Mouse (Mus musculus) ES-E14 (cell line): Measurements from ENCODE around the gene Lmo2. TPM values are rescaled to one million over a fixed set of nuclear protein-coding genes. Genes with fewer than 3 reads are reported as not detected.

Experiments
- DNase-seq: peaks from one replicate; pipeline ENCODE4 v3.0.0-alpha.2; 2013; ENCODE audit warnings: low read depth, low spot score
- H3K27ac ChIP-seq: 2 replicates; pipeline ENCODE4 v1.5.1; 2012; ENCODE audit warnings: low read depth, mild to moderate bottlenecking, low read length, moderate library complexity, mixed read lengths; ENCODE audit not compliant: poor library complexity, insufficient read depth, severe bottlenecking
- H3K36me3 ChIP-seq: 2 replicates; pipeline ENCODE4 v1.6.1; 2012; ENCODE audit warnings: mild to moderate bottlenecking, low read length, moderate library complexity, mixed read lengths; ENCODE audit not compliant: control insufficient read depth, poor library complexity, insufficient read depth, severe bottlenecking
- H3K4me1 ChIP-seq, 2 experiments: fragments of 150-350 bp in 1 of 2; sonication (generic) in 1 of 2; 2 replicates each; pipeline ENCODE4 v1.6.1; 2012; ENCODE audit warnings: low read length in 2 of 2, mild to moderate bottlenecking in 1 of 2, mixed read lengths in 1 of 2; ENCODE audit not compliant: control insufficient read depth in 2 of 2, insufficient read depth in 2 of 2, poor library complexity in 1 of 2
- H3K4me3 ChIP-seq, 2 experiments: fragments of 150-350 bp in 1 of 2; sonication (generic) in 1 of 2; 2 replicates each; pipeline ENCODE4 v1.5.1; 2012; ENCODE audit warnings: low read length in 2 of 2, low read depth in 1 of 2, mild to moderate bottlenecking in 1 of 2, mixed read lengths in 1 of 2; ENCODE audit not compliant: insufficient read depth in 1 of 2, poor library complexity in 1 of 2, severe bottlenecking in 1 of 2
- H3K9ac ChIP-seq: 2 replicates; pipeline ENCODE4 v1.6.1; 2012; ENCODE audit warnings: low read depth, mild to moderate bottlenecking, low read length, mixed read lengths; ENCODE audit not compliant: poor library complexity, insufficient read depth, severe bottlenecking
- H3K9me3 ChIP-seq: fragments of 150-350 bp; sonication (generic); 2 replicates; pipeline ENCODE4 v1.6.1; 2012; ENCODE audit warnings: low read depth, mild to moderate bottlenecking, low read length; ENCODE audit not compliant: control insufficient read depth, insufficient read depth
- CHD2 ChIP-seq: IDR thresholded peaks from 2 replicates; pipeline ENCODE4 v1.6.1; 2014; ENCODE audit warnings: mild to moderate bottlenecking, low read depth, low read length, inconsistent platforms
- HCFC1 ChIP-seq: IDR thresholded peaks from 2 replicates; pipeline ENCODE4 v1.6.1; 2012; ENCODE audit warnings: low read length, inconsistent platforms, borderline replicate concordance; ENCODE audit not compliant: insufficient read depth
- MAFK ChIP-seq: IDR thresholded peaks from 2 replicates; pipeline ENCODE4 v1.6.1; 2014; ENCODE audit warnings: mild to moderate bottlenecking, low read depth, low read length, inconsistent platforms; ENCODE audit not compliant: insufficient read depth
- ZC3H11A ChIP-seq: IDR thresholded peaks from 2 replicates; pipeline ENCODE4 v1.6.1; 2012; ENCODE audit warnings: low read depth, mild to moderate bottlenecking, inconsistent platforms, low read length, borderline replicate concordance
- ZNF384 ChIP-seq: IDR thresholded peaks from 2 replicates; pipeline ENCODE4 v1.6.1; 2012; ENCODE audit warnings: low read depth, low read length, inconsistent platforms
- in situ Hi-C, 2 experiments: fragments of 600-800 bp; cut with MboI; formaldehyde crosslinking; loops; one replicate each; pipeline ENCODE4 v1.15.1; 2025; ENCODE audit warnings: low sequenced_read_pairs in 2 of 2, inconsistent platforms in 1 of 2; ENCODE audit not compliant: unreplicated experiment in 2 of 2
- total RNA-seq: library from RNA; depleted of rRNA; stranded (reverse); fragments of 300-350 nt; gene quantifications from 2 replicates; pipeline ENCODE4 v1.2.3, GENCODE M21; 2012

Lmo2 gene
- total RNA-seq, 1 experiment, result 0.76 TPM

DNA sequence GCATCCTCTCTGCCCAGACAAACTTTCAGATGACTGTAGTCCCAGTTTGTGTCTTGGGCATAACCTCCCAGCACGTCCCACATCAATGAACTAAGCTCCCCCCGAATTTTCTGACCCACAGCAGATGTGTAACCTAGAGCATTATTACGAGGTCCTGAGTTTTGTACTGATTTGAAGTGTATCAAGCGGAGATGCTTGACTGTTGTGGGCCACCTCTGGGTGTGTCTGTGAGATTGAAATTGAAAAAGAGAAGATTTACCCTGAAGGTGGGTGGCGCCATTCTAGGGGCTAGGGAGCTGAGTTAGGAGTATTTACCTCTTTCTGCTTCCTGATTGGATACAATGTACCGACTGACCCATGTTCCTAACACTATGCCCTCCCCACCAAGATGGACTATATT is 31.9 kb downstream of the Lmo2 start:
- no peak overlapping the region for H3K4me3 ChIP-seq
- H3K4me1 ChIP-seq, result peaks cover 2 to 3% of the 10 kb centered on the region in 2 experiments; a peak in 2 of 4 replicates
- in situ Hi-C loops, result loop anchor here in 1 of 2 experiments (10.0 kb wide), 1 partner anchor 425 kb away; the partner anchor contains the start of gene Abtb2
- H3K27ac ChIP-seq, result no peak overlapping the region
- no peak for DNase-seq
- H3K36me3 ChIP-seq, result no peaks in the 10 kb centered on the region
- no peak for TF ChIP-seq MAFK
- no peak for TF ChIP-seq ZC3H11A
- no peak for TF ChIP-seq CHD2
- TF ChIP-seq ZNF384, result no peak
- no peak for TF ChIP-seq HCFC1
- H3K9ac ChIP-seq, result no peak overlapping the region
- H3K9me3 ChIP-seq, result no peaks in the 10 kb centered on the region

DNA sequence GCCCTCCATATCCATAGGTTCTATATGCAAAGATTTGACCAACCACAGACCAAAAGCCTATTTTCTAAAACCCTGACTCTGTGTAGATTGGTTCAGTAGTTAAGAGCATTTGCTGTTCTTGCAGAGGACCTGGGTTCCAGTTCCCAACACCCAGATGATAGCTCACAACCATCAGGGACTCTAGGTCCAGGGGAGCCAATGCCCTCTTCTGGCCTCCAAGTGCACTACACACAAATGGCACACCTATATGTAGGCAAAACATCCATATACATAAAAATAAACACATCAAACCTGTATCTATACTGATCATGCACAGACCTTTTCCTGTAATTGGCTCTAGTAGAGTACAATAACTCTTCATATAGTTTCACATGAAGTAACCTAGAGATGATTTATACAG is 33.5 kb downstream of the Lmo2 start:
- no peak for TF ChIP-seq ZC3H11A
- no peak for TF ChIP-seq MAFK
- TF ChIP-seq CHD2, result no peak
- TF ChIP-seq ZNF384, result no peak
- no peak for TF ChIP-seq HCFC1
- H3K9ac ChIP-seq, result no peak overlapping the region
- no peaks in the 10 kb centered on the region for H3K36me3 ChIP-seq
- no peaks in the 10 kb centered on the region for H3K9me3 ChIP-seq
- in situ Hi-C loops, result loop anchor here in 1 of 2 experiments (10.0 kb wide), 1 partner anchor 427 kb away; the partner anchor contains the start of gene Abtb2
- H3K27ac ChIP-seq, result no peak overlapping the region
- no peak for DNase-seq
- H3K4me1 ChIP-seq, result peaks cover 2 to 3% of the 10 kb centered on the region in 2 experiments; a peak in 2 of 4 replicates
- no peak overlapping the region for H3K4me3 ChIP-seq

DNA sequence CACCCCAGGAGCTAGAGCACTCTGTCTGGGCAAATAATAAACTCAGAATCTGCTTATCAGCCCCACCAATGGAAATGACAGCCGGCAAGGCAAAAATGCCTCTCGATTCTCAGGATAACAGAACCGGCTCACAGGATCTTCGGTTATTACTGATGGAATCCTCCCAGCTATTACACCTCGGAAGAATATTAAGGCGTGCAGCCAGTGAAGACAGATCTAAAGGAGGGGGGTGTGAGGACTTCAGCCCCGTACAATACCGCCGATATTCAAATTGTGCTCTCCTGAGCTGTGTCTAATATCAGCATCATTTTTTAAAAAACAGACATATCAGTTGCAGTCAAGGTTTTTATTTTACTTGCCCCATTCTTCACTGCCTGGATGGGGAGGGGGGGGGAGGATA is 34.4 kb downstream of the Lmo2 start:
- in situ Hi-C loops, result loop anchor here in 1 of 2 experiments (10.0 kb wide), 1 partner anchor 427 kb away; the partner anchor contains the start of gene Abtb2
- Histone ChIP-seq H3K9me3 (no peaks in the 10 kb centered on the region), H3K4me3 (peak overlapping the region; percentile 46 to 59), H3K9ac (peak overlapping the region; percentile 68; the same call in 1 of the 2 replicates), H3K27ac (peak overlapping the region; percentile 95; the same call in 1 of the 2 replicates), H3K4me1 (peaks cover 2 to 3% of the 10 kb centered on the region in 2 experiments; a peak in 2 of 4 replicates), H3K36me3 (no peaks in the 10 kb centered on the region)
- TF ChIP-seq ZNF384 (no peak), ZC3H11A (no peak), HCFC1 (no peak), CHD2 (no peak), MAFK (no peak)
- DNase-seq, result no peak

DNA sequence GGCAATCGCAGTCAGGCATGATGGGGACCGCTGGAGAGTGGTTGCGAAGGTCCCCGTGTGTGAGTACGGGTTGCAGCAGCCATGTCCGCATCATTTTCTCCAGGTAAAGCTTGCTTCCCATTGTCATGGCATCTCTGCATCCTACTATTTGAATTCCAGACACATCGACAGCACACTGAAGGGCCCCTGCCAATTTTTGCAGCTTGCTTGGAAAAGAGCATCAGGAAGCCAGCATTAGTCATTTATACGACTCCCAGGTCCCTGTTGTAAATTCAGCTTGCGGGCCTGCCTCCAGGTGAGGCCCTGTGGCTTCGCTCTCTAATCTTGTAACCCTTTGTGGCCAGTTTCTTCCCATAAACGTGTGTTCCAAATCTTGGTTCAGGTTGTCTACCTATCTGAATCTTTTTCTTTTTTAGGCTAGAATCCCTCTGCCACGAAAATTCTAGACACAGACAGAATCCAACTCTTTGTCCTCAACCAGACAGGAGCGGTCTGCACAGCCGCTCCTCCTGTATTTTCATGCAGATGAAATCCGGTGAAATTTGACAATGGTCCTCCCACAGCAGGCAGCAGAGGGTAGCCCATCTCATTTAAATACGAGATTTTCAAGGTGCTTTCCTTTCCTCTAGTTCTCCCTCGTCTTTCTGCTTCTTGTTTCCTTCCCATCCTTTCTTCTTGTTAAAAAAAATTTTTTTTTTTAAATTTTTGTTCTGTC is 35.0 kb downstream of the Lmo2 start:
- in situ Hi-C loops, result loop anchor here in 1 of 2 experiments (10.0 kb wide), 1 partner anchor 428 kb away; the partner anchor contains the start of gene Abtb2
- peak overlapping the region; percentile 46 to 59 for H3K4me3 ChIP-seq
- DNase-seq, result peak; percentile 70
- H3K4me1 ChIP-seq, result peaks cover 2 to 3% of the 10 kb centered on the region in 2 experiments; a peak in 2 of 4 replicates
- peak; percentile 88 for TF ChIP-seq ZNF384
- TF ChIP-seq ZC3H11A, result no peak
- peak overlapping the region; percentile 95 for H3K27ac ChIP-seq
- peak overlapping the region; percentile 68 for H3K9ac ChIP-seq
- no peaks in the 10 kb centered on the region for H3K36me3 ChIP-seq
- H3K9me3 ChIP-seq, result no peaks in the 10 kb centered on the region
